ENCODE assay signal across 8 mouse cellular contexts in genomic region chr14:30455801-30456595, GRCm38 (mm10). TPM values are rescaled to one million over a fixed set of nuclear protein-coding genes. Genes with fewer than 3 reads are reported as not detected.
DNase-seq lines count a peak whose midpoint lies in the region; ATAC-seq and TF ChIP-seq lines count a peak whose summit lies in the region.

No protein-coding gene starts in this region.

- H3K27me3 ChIP-seq in cerebellum, adult 2 months (ENCODE audit: control insufficient read depth, insufficient read depth, low read length) = no peaks in the 10 kb centered on the region
- H3K27me3 ChIP-seq in kidney, postnatal 0 days (ENCODE audit: insufficient read depth, low read length) = no peaks in the 10 kb centered on the region
- no peaks in the 10 kb centered on the region for H3K27me3 ChIP-seq in intestine, embryonic 15.5 days (replicated peaks)

- H3K27ac ChIP-seq in cerebellum, adult 2 months (ENCODE audit: insufficient read depth, low read length) = no peak overlapping the region
- no peak overlapping the region for H3K27ac ChIP-seq in kidney, postnatal 0 days
- H3K27ac ChIP-seq in intestine, embryonic 15.5 days = no peak overlapping the region
- H3K27ac ChIP-seq in olfactory bulb, adult 2 months (ENCODE audit: insufficient read depth, low read depth, low read length) = 0 out of 2 replicates have a peak overlapping the region, but pooled peaks have one; percentile 31

- WGBS in cerebellum, adult 2 months = 17% methylated on average over 13 of the region's 13 CpGs
- 15% methylated on average over 13 of the region's 13 CpGs for WGBS in kidney, postnatal 0 days
- WGBS in intestine, embryonic 15.5 days = 16% methylated on average over 13 of the region's 13 CpGs
- 23% methylated on average over 12 of the region's 13 CpGs for WGBS in olfactory bulb, adult 2 months

- H3K9ac ChIP-seq in kidney, postnatal 0 days (ENCODE audit: low read depth, low read length) = no peak overlapping the region
- H3K9ac ChIP-seq in intestine, embryonic 15.5 days = no peak overlapping the region

- H3K36me3 ChIP-seq in kidney, postnatal 0 days (ENCODE audit: insufficient read depth, low read length) = no peaks in the 10 kb centered on the region
- no peaks in the 10 kb centered on the region for H3K36me3 ChIP-seq in intestine, embryonic 15.5 days

- no peak for DNase-seq in cerebellum, adult 2 months
- DNase-seq in cerebellum, postnatal 36 days = no peak
- DNase-seq in kidney, postnatal 0 days (ENCODE audit: low spot score) = peak; percentile 33
- no peak for DNase-seq in kidney, postnatal 14 days
- no peak for DNase-seq in thymus, adult 18-20 months
- no peak for DNase-seq in urinary bladder, adult 18-20 months (ENCODE audit: low spot score in 2 of 2)

- no peak for TF ChIP-seq CTCF in cerebellum, adult 2 months (IDR thresholded peaks at IDR 0.05; ENCODE audit: borderline replicate concordance, insufficient read depth, low read depth, low read length)
- no peak for TF ChIP-seq CTCF in kidney, postnatal 0 days (IDR thresholded peaks at IDR 0.05; ENCODE audit: low read depth)
- TF ChIP-seq CTCF in olfactory bulb, adult 2 months (IDR thresholded peaks at IDR 0.05; ENCODE audit: insufficient read depth, low read depth, low read length) = no peak

- peak overlapping the region; percentile 35 for H3K4me3 ChIP-seq in cerebellum, adult 2 months (replicated peaks; ENCODE audit: insufficient read depth, low read depth, low read length)
- no peak overlapping the region for H3K4me3 ChIP-seq in kidney, postnatal 0 days (replicated peaks; ENCODE audit: low read depth, low read length)
- no peak overlapping the region for H3K4me3 ChIP-seq in intestine, embryonic 15.5 days (replicated peaks)
- H3K4me3 ChIP-seq in olfactory bulb, adult 2 months (ENCODE audit: insufficient read depth, low read depth, low read length) = no peak overlapping the region

- no peak for TF ChIP-seq POLR2A in cerebellum, adult 2 months (IDR thresholded peaks at IDR 0.05; ENCODE audit: borderline replicate concordance, insufficient read depth, low read length)
- TF ChIP-seq POLR2A in olfactory bulb, adult 2 months (IDR thresholded peaks at IDR 0.05; ENCODE audit: insufficient read depth, low read depth, low read length) = no peak

- H3K4me2 ChIP-seq in kidney, postnatal 0 days (ENCODE audit: low read length) = peak overlapping the region; percentile 9; the same call in 1 of the 2 replicates
- H3K4me2 ChIP-seq in intestine, embryonic 15.5 days (replicated peaks) = peak overlapping the region; percentile 26; the same call in 1 of the 2 replicates

- no peaks in the 10 kb centered on the region for H3K9me3 ChIP-seq in kidney, postnatal 0 days (replicated peaks; ENCODE audit: low read length)
- H3K9me3 ChIP-seq in intestine, embryonic 15.5 days = no peaks in the 10 kb centered on the region

- peaks cover 2% of the 10 kb centered on the region; the same call in 1 of the 2 replicates for H3K4me1 ChIP-seq in cerebellum, adult 2 months (ENCODE audit: control insufficient read depth, insufficient read depth, low read length)
- H3K4me1 ChIP-seq in kidney, postnatal 0 days (replicated peaks; ENCODE audit: insufficient read depth, low read length) = no peaks in the 10 kb centered on the region
- no peaks in the 10 kb centered on the region for H3K4me1 ChIP-seq in intestine, embryonic 15.5 days (replicated peaks)
- peaks cover 21% of the 10 kb centered on the region for H3K4me1 ChIP-seq in olfactory bulb, adult 2 months (ENCODE audit: control insufficient read depth, insufficient read depth, low read length)

- no peak for ATAC-seq in kidney, postnatal 0 days (replicated peaks; ENCODE audit: low FRiP score, low read depth)
- ATAC-seq in intestine, embryonic 15.5 days = no peak

RNA-seq across cellular contexts. Expression of gene Dcp1a, which starts 23.3 kb away (rescaled TPM):
- 20.6 and 20.8 TPM in 2 replicates for polyA plus RNA-seq in cerebellum, adult 2 months (2012; rRNA removed)
- polyA plus RNA-seq in kidney, postnatal 0 days (2015; fragmentation: Nextera tagmentation; extraction: Ambion mirVana) = 10.9 and 11.4 TPM in 2 replicates
- 18.1 and 20.0 TPM in 2 replicates for polyA plus RNA-seq in intestine, embryonic 15.5 days (2015; fragmentation: Nextera tagmentation; extraction: Ambion mirVana)
- not detected in 2 replicates for polyA plus RNA-seq in olfactory bulb, adult 2 months (2012; ENCODE audit: insufficient read depth, insufficient read length, low replicate concordance, missing spikeins)

RNA-seq across cellular contexts. Expression of gene Cacna1d, which starts 35.3 kb away (rescaled TPM):
- 35.0 and 46.0 TPM in 2 replicates for polyA plus RNA-seq in cerebellum, adult 2 months (2012; rRNA removed)
- polyA plus RNA-seq in kidney, postnatal 0 days (2015; fragmentation: Nextera tagmentation; extraction: Ambion mirVana) = 2.8 and 3.0 TPM in 2 replicates
- polyA plus RNA-seq in intestine, embryonic 15.5 days (2015; fragmentation: Nextera tagmentation; extraction: Ambion mirVana) = 3.5 and 4.0 TPM in 2 replicates
- polyA plus RNA-seq in olfactory bulb, adult 2 months (2012; ENCODE audit: insufficient read depth, insufficient read length, low replicate concordance, missing spikeins) = 140 TPM in 1 of 2 replicates, not detected in the other
